Mouse (Mus musculus) monocyte, adult 2 months (primary cell): ENCODE data around the gene Pcdh7.

Source experiments
- DNase-seq, 2 experiments: peaks; one replicate each; pipeline ENCODE4 v3.0.0; 2022; ENCODE audit warnings: low spot score in 2 of 2, low read depth in 1 of 2

Gene Pcdh7

DNA sequence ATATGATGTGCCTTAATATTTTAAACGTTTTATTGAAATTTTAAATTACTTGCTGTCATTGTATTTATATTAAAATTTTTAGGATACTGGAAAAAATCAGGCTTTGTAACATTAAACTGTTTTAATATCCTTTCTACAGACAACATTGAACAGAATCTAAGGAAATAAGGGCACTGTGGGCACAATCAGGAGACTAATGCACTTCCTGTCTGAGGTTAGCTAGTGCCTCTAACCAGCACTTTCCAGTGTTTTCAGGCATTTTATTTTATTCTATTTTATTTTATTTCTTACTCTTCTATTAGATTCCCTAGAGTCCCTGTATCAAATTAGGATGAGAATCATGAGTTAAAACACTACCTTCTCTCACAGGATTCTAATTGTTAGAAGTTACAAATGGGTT, 28.1 kb downstream of the Pcdh7 start:
- DNase-seq, result no peak

- DNase-seq, result no peak
Measured at GRCm38 (mm10) chr5:57750320-57750719, 32.6 kb downstream of the Pcdh7 start.

DNA sequence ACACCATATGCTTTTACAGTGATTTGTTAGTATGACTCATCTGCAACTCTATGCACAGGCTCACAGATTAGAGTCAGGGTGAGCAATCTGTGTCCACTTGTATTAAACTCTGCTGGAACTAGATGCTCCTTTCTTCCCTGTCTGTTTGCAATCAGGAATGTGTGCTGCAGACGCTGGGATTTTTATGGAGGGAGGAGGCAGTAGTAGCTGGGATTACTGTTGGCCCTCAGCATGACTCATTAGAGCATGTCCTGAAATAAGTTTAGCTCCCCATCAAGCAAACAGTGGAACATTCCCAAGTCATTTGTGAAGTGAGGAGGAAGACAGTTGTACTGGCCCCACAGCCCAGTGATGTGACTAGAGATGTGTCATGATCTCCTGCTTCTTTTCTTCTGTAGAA, 38.0 kb downstream of the Pcdh7 start:
- DNase-seq, result no peak

GRCm38 (mm10) chr5:57756726-57757424, 39.1 kb downstream of the Pcdh7 start:
- no peak for DNase-seq

GRCm38 (mm10) chr5:57757436-57757898, 39.7 kb downstream of the Pcdh7 start:
- no peak for DNase-seq

GRCm38 (mm10) chr5:57758968-57759367, 41.2 kb downstream of the Pcdh7 start:
- DNase-seq, result no peak

DNA sequence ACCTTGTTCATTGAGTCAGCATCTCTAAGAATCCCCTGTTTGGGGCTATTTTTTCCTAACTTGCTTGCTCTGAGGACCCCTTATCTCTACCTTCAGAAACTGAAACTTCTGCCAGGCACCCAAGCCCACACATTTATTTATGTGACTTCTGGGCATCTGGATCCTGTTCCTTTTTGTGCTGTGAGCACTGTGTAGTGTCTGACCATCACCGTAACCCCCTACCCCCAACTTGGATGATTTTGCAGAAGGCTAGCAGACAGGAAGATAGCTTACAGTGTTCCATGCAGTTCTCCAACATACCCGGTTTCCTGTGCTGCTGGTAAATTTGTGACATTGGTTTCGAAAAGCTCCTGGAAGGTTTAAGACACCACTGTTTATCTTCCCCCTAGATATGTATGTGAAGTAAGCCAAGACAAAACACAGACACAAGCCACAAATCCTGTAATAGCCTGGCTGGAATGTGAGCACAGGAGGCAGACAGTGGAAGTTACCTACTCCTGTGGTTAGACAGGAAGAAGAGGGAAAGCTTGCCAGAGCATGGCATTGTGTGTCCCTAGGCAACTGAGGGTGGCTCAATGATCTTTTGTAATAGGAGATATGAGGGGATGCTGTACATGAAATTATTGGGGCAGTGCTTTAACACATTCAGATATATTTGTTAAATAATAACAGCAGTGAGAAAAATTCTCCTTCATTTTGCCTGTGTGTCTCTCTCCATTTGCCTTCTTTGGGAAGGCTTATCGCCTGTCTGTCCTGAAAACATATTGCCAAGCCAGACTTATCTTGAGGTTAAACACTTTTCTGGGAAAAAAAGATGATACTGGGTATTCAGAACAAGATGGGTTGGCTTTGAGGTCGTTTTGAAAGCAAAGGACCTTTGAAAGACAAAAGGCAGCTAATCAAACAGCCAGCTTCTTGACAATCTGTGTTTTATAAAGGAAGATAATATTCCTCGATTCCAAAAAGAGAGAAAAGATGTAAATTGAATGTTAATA, 42.6 kb downstream of the Pcdh7 start:
- no peak for DNase-seq

GRCm38 (mm10) chr5:57765356-57765755, 47.6 kb downstream of the Pcdh7 start:
- DNase-seq, result no peak

- DNase-seq, result no peak
Measured at GRCm38 (mm10) chr5:57767346-57767745, 49.6 kb downstream of the Pcdh7 start.

DNA sequence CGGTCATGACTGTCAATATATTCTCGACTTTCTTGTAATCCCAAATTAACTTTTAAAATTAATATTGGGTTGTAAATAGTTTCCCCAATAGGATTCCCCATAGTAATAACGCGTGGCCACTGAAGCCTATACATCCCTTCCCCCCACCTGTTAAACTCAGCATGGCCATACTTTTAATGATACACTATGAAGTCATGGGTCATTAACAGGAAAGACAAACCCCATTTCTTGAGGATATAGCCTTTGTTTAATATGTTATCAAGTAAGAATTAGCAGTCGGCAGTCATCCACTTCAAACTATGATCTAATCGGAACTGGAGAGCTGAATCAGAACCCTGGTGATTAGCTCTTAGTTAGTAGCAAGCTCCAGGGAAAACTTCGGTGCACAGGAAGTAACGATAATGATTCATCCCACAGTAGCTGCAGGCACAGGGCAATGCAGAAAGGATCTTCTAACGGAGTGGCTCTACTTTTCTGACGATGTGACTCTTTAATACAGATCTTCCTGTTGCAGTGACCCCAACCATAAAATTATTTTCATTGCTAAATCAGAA, 50.8 kb downstream of the Pcdh7 start:
- DNase-seq, result no peak

DNA sequence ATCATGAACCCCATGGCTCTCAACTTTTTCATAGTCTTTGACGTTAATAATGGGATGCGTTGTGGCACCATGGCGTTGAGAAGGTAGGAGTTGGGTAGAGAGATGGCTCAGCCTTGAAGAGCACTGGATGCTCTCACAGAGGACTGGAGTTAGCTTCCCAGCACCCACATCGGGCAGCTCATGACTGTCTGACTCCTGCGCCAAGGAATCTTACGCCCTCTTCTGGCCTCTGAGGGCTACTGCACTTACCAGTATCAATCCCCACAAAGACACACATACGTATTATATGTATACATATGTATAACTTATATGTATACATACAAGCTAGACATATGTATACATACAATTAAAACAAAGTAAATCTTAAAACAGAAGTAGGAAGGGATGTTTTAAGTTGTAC, 51.9 kb downstream of the Pcdh7 start:
- no peak for DNase-seq

GRCm38 (mm10) chr5:57770364-57770763, 52.6 kb downstream of the Pcdh7 start:
- DNase-seq, result no peak

DNA sequence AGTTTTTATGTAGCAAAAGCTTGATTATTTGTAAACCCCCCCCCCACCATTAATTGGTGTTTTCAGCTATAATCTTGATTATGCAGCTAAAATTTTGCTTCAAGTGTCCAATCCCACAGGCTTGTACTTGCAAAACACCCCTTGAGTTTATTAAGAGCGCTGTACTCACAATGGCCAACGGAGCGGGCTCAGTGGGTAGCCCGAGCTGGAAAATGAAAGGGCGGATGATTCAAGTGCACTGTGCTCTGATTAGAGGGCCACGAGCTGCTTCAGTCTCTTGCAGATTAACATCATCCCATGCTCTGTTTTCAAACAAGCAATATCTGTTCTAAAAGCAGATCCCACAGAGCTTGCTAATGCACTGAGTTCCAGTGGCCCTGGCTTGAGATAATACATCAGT, 53.4 kb downstream of the Pcdh7 start:
- no peak for DNase-seq

DNA sequence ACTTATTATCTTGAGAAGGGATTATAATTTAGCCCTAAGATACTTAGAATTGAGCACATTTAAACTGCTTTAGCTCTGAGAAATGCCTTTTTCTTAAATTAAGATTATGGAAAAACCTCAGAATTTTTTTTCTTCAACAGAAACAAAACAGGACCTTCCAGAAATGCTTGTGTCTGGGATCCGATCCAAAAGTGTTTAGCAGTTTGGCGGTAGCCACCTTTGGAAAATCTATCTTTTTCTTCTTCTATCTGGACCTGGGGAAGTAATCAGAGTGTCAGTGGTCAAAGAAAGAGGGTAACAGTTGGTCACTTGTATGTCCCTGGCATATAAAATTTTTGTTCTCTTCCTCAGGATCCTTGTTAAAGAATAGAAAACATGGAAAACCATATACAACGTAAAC, 54.9 kb downstream of the Pcdh7 start:
- DNase-seq, result no peak

DNA sequence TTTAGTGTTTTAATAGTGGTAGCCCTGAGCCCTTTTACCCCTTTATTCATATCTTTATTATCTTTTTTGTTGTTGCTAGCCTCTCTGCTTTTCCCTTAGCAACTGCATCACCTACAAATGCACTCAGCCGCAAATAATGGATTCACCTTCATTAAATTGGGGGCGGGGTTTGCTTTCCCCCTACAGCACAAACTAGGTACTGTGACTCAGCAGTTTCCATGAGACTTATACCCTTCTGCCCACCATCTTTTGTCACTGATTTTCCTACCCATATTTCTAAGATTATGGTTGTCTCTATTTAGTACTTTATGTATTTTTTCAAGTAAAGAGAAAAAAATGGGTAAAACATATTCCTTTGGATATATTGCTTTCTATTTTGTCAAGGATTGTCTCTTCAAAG, 56.7 kb downstream of the Pcdh7 start:
- no peak for DNase-seq

DNA sequence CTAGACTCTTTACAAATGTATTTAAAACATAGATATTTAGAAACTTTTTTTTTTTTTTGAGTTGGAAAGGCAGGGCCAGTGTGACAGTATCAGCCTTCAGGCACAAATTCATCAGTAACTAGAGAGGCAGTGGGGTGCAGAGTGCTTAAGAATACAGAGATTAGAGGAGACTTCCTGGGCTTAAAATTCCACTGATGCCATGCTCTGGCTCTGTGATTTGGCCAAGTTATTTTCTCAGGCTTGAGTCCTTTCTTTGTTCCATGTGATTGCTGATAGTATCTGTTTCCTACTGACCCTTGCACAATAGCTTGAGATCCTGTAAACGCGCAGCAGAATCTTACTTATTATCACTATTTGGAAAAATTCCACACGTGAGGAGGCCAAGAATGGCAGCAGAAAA, 60.3 kb downstream of the Pcdh7 start:
- DNase-seq, result no peak

GRCm38 (mm10) chr5:57779951-57780350, 62.2 kb downstream of the Pcdh7 start:
- no peak for DNase-seq

GRCm38 (mm10) chr5:57780574-57780973, 62.8 kb downstream of the Pcdh7 start:
- DNase-seq, result no peak

DNA sequence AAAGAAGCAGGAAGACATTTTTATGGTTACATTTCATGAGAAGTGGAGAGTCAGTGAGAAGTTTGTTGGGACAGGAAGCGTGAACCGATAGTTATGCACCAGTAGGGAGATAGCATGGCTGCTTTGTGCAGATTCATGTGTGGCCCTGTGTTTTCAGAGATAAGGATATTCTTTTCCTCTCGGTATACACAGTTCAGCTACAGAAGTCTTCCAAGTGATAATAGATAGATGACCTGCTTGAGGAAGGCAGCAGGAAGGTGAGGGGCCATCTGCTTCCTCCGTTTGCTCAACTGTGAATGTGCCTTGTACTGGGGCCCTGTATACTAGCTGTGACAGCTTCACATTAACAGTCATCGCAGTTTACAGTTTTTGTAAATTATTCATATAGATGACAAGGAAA, 64.2 kb downstream of the Pcdh7 start:
- DNase-seq, result no peak

- no peak for DNase-seq
Measured at GRCm38 (mm10) chr5:57782546-57782945, 64.8 kb downstream of the Pcdh7 start.

DNA sequence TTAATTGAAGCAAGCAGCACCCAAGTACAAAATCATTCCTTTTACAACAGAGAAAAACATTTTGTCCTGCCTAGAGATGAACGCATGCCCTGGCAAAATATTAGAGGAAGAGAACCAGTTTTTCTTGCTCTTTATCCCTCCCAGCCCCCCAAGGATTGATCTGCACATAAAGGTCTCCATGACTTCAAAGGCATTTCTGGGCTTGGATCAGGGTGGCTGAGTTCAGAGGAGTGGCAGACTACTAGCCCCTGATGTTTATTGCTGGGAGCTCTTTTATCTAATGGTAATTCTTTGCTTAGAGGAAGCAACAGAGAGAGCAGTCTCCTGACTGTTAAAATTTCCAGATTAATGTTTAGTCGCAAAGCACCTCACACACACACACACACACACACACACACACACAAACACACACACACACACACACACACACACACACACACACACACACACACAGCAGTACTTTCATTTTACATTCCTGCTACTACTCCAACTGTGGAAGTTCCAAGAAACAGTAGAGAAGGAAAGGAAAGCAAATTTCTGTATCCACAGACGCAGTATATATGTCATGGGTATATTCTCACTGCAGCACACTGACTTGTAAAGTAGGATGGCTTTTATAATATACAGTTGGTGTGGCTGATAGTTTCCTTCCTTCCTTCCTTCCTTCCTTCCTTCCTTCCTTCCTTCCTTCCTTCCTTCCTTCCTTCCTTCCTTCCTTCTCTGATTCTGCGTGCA, 71.2 kb downstream of the Pcdh7 start:
- DNase-seq, result no peak
